Mouse (Mus musculus): Measurements from ENCODE around the gene Irf4.

GRCm38 (mm10) chr13:30790016-30790415 lies 41.0 kb downstream of the Irf4 start:
- no peak for TF ChIP-seq POLR2A (IDR thresholded peaks at IDR 0.05; ENCODE audit: control insufficient read depth, extremely low read depth, insufficient read depth, low read length, poor library complexity)
- no peak for TF ChIP-seq CTCF (IDR thresholded peaks at IDR 0.05; ENCODE audit: borderline replicate concordance, control insufficient read depth, extremely low read depth, insufficient read depth, low read length, poor library complexity)

Data from thymus, adult 2 months (tissue).